Mouse (Mus musculus) embryonic fibroblast, embryonic 13.5 days (primary cell): Measurements from ENCODE around the gene Tmem184b. TPM values are rescaled to one million over a fixed set of nuclear protein-coding genes. Genes with fewer than 3 reads are reported as not detected.

Experiments
- H3K27ac ChIP-seq: 2 replicates; pipeline ENCODE4 v1.5.1; 2012; ENCODE audit warnings: low read length, control low read depth, inconsistent platforms; ENCODE audit not compliant: insufficient read depth
- H3K4me1 ChIP-seq: 2 replicates; pipeline ENCODE4 v1.6.1; 2011; ENCODE audit warnings: low read length; ENCODE audit not compliant: control insufficient read depth, insufficient read depth
- H3K4me3 ChIP-seq: 2 replicates; pipeline ENCODE4 v1.5.1; 2011; ENCODE audit warnings: mild to moderate bottlenecking, control low read depth, low read length; ENCODE audit not compliant: insufficient read depth
- CTCF ChIP-seq: IDR thresholded peaks from 2 replicates; pipeline ENCODE4 v1.5.1; 2011; ENCODE audit warnings: mild to moderate bottlenecking, control low read depth, low read length, moderate library complexity, borderline replicate concordance; ENCODE audit not compliant: insufficient read depth
- POLR2A ChIP-seq: IDR thresholded peaks from 2 replicates; pipeline ENCODE4 v1.6.1; 2011; ENCODE audit warnings: low read depth, mild to moderate bottlenecking, control low read depth, low read length, moderate library complexity
- polyA plus RNA-seq: library from polyadenylated mRNA; stranded (reverse); fragments of >200 nt; gene quantifications from 2 replicates; pipeline ENCODE4 v1.2.4, GENCODE M21; 2011; ENCODE audit warnings: low read depth; ENCODE audit not compliant: missing spikeins, insufficient read length

Tmem184b gene
- polyA plus RNA-seq, 1 experiment: 82.2 TPM

DNA sequence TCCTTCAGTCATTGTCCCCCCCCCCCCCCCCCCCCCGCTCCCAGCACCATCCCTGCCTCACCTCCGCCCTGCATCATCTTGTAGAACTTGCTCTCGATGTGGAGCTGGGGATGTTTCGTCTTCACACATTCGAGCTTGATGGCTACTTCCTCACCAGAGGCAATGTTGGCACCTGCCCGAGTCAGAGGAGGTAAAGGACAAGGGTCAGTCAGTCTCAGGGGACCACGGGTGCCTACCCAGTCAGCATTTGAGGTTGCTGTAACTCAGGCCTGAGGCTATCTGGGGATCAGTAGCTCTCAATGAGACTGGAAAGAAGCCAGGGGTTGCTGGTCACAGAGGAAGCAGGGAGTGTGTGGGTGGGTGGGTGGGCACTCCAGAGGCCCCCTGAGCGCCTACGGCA is 26.6 kb upstream of the Tmem184b start:
- no peak overlapping the region for H3K27ac ChIP-seq
- H3K4me1 ChIP-seq: no peaks in the 10 kb centered on the region
- H3K4me3 ChIP-seq: no peak overlapping the region
- TF ChIP-seq CTCF: no peak
- no peak for TF ChIP-seq POLR2A

DNA sequence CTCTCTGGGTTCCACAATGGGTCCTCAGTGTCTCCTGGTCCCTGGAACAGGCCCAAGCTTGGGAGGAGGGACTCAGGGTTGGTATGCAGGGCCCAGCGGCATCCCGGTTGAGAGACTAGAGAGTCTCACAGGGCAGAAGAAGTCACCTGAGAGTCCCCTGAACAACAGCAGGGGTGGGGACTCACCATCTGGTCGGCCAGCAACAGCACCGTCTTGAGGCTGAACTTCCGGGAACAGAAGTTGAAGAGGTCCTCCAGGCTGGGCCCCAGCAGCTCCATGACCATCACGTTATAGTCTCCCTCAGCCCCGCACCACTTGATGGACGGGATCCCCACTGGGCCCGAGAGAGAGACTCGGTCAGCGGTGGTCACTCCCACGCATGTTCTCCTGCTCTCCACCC is 26.2 kb upstream of the Tmem184b start:
- Histone ChIP-seq H3K27ac (no peak overlapping the region), H3K4me1 (no peaks in the 10 kb centered on the region), H3K4me3 (no peak overlapping the region)
- TF ChIP-seq POLR2A (no peak), CTCF (no peak)

DNA sequence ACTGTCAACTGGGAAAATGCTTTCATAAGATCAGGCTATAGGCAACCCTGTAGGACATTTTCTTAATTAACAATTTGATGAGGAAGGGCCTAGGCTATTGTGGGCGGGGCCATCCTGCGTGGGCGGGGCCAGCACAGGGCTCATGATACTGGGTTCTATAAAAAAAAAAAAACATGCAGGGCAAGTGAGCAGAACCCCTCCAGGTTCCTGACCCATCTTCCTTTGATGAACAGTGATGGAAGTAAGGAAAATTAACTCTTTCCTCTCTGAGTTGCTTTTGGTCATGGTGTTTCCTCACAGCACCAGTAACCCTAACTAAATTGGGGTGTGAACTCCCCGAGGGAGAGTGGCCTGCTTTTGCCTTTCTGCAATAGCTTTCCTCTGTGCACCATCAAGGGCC is 25.2 kb upstream of the Tmem184b start:
- Histone ChIP-seq H3K4me3 (no peak overlapping the region), H3K27ac (no peak overlapping the region), H3K4me1 (no peaks in the 10 kb centered on the region)
- TF ChIP-seq CTCF (no peak), POLR2A (no peak)

DNA sequence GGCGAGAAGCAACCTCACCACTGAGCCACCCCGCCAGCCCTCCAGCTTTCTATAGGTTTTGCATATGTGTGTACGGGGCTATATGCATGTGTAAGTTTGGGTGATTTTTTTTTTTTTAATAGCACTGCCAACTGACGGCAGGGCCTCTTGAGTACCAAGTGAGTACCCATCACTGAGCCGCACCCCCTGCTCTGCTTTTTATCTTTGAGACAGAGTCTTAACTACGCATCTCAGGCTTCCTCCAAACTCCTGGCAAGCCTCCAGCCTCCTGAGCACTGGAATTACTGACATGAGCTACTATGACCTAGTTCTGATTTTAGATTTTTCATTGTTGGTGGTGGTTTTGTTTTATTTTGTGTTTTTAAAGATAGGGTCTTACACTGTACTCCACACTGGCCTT is 24.1 kb upstream of the Tmem184b start:
- Histone ChIP-seq H3K4me3 (no peak overlapping the region), H3K4me1 (no peaks in the 10 kb centered on the region), H3K27ac (no peak overlapping the region)
- TF ChIP-seq POLR2A (no peak), CTCF (no peak)

- no peak overlapping the region for H3K4me3 ChIP-seq
- H3K27ac ChIP-seq: no peak overlapping the region
- TF ChIP-seq CTCF (no peak), POLR2A (no peak)
- no peaks in the 10 kb centered on the region for H3K4me1 ChIP-seq
Observed at GRCm38 (mm10) chr15:79425516-79425915, 22.1 kb upstream of the Tmem184b start.

DNA sequence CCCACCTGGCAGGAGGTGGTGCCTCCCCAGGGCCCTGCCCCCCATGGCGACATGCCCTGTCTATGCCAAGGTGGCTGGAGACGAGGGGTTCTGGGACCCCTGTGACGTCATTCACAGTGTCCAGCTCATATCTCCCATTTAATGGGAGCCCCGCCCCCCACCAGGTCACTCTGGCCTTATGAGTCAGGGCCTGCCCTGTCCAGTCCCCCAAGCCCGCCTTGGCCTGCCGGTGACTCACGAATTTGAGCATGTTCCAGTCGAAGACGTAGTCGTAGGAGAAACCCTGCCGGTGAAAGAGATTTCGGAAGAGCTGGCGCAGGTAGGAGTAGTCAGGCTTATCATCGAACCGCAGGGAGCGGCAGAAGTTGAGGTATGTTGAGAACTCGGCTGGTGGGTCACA is 21.2 kb upstream of the Tmem184b start:
- H3K4me1 ChIP-seq: no peaks in the 10 kb centered on the region
- no peak overlapping the region for H3K4me3 ChIP-seq
- TF ChIP-seq CTCF (no peak), POLR2A (no peak)
- H3K27ac ChIP-seq: no peak overlapping the region

GRCm38 (mm10) chr15:79422715-79423243 is 19.4 kb upstream of the Tmem184b start:
- Histone ChIP-seq H3K4me1 (no peaks in the 10 kb centered on the region), H3K4me3 (no peak overlapping the region), H3K27ac (no peak overlapping the region)
- TF ChIP-seq POLR2A: no peak
- TF ChIP-seq CTCF: no peak

GRCm38 (mm10) chr15:79418677-79419076 is 15.3 kb upstream of the Tmem184b start:
- TF ChIP-seq POLR2A (no peak), CTCF (no peak)
- Histone ChIP-seq H3K4me3 (no peak overlapping the region), H3K4me1 (0 out of 2 replicates have a peak, but pooled peaks cover 3% of the 10 kb centered on the region), H3K27ac (no peak overlapping the region)

GRCm38 (mm10) chr15:79418265-79418664 is 14.9 kb upstream of the Tmem184b start:
- Histone ChIP-seq H3K27ac (no peak overlapping the region), H3K4me1 (0 out of 2 replicates have a peak, but pooled peaks cover 3% of the 10 kb centered on the region), H3K4me3 (no peak overlapping the region)
- TF ChIP-seq POLR2A (no peak), CTCF (no peak)

GRCm38 (mm10) chr15:79417379-79417778 is 14.0 kb upstream of the Tmem184b start:
- H3K4me3 ChIP-seq: no peak overlapping the region
- H3K4me1 ChIP-seq: 0 out of 2 replicates have a peak, but pooled peaks cover 3% of the 10 kb centered on the region
- TF ChIP-seq POLR2A: no peak
- no peak for TF ChIP-seq CTCF
- no peak overlapping the region for H3K27ac ChIP-seq
